Mouse (Mus musculus) kidney, adult 2 months (tissue): Measurements from ENCODE around the gene Sprr3.

ENCODE experiments used
- CTCF ChIP-seq: fragments of 200-500 bp; conservative IDR thresholded peaks from 2 replicates; pipeline ENCODE4 v1.5.1; 2011; ENCODE audit warnings: low read depth, mild to moderate bottlenecking, control low read depth, low read length, moderate library complexity, mixed read lengths; ENCODE audit not compliant: insufficient read depth, insufficient read length
- POLR2A ChIP-seq: fragments of 200-500 bp; IDR thresholded peaks from one replicate; pipeline ENCODE4 v1.6.1; 2011; ENCODE audit warnings: low read depth, low read length, control low read depth

DNA sequence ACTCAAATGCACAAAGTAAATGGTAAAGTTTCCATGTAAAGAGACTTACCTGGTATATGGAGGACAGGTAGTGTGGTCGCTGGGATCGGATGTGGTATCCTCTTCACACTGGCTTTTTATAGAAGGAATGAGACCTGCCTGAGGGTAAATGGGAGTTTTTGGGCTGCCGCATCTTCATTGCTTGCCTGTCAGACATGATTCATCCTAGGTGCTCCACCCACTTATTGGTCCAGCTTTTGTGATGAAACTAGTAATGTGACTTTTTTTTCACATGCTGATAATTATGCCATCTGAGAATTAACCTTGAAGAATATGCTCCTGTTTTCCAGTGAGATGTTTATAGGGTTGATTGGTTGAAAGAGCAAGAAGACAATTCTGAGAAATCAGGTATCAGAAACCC is 19.8 kb downstream of the Sprr3 start, which contains the start of gene Sprr1b:
- no peak for TF ChIP-seq CTCF
- TF ChIP-seq POLR2A = no peak
